Mouse (Mus musculus) MN1 (cell line): Measurements from ENCODE around the gene Gm21885.

ENCODE experiments used
- DNase-seq: peaks from one replicate; pipeline ENCODE4 v3.0.0-alpha.2; 2016; ENCODE audit warnings: low spot score

Gene Gm21885

DNA sequence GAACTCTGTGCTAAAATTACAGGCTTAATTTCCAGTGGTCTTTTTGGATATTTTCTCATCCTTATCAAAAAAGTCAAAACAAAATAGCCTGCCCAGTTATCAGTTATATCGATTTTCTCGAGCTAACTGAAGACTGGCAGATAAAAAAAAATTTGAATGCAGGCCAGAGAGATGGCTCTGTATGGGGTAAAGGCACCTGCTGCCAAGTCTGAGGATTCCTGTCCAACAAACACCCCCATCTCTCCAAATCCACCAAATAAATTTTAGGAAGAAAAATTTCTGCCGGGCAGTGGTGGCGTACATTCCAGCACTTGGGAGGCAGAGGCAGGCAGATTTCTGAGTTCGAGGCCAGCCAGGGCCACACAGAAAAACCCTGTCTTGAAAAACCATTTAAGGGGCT lies 36.4 kb downstream of the Gm21885 start:
- DNase-seq, result no peak

DNA sequence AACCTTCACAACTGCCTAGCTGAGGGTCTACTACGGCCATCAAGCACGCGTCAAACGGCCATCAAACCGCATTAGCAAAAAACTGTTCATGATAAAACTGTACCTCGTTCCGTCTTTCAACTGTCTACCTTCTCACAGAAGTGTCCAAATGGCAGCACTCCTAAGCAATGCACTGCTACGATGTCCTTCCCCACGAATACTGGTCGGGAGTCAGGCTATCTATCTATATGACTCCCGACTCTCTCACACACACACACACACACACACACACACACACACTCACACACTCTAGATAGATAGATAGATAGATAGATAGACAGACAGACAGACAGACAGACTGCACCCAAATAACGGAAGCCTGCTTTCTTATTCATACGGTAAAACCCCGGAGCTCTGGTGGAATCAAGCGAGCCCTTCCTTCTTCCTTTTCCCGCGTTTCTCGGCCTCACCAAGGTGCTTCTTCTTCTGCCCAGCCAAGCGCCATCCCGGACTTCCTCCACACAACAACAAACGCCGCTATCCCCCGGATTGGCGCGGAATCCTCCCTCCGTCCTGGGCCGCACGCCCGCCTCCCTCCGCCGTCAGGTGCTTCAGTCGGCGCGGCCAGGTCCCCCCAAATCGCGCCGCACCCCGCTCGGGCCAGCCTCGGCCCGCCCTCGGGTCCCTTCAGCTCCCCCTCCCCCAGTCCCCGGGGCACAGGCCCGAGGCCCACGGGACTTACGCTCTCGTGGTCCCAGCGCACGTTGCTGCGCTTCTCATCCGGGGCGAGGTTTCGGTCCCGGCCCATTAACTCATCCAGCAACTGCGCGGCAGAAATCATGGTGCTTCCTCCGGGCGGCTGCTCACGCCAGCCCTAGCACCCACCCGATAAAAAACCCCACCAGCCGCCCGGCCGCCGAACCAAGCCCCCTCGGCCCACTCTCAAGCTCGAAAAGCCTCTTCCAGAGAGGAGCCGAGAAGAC lies 39.6 kb downstream of the Gm21885 start:
- peak; percentile 30 for DNase-seq

DNA sequence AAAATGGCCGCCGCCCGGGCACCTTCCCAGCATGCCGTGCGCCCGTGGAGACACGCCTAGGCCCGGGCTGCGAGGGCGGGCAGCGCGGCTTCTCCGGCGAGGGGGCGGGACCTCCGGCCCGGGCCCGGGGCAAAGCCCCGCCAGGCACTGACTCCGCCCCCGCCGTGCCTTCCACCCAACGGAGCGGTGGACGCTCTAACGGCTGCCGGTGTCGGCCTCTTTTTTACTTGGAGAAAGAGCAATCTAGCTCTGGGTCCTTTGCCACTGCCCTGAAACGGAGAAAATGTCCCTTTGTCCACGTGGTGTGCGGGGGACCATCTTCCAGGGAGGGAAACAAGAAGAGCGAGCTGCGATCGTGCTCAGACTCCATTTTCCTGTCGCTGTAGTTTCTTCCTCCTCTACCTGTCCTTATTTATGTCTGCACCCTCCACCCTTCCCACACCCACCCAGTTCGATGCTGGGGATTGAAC lies 40.3 kb downstream of the Gm21885 start, which contains the start of gene Luc7l3:
TSS of gene Luc7l3 (minus strand) at position 58 of the 470 bp plus-strand sequence.
- peak; percentile 94 for DNase-seq

DNA sequence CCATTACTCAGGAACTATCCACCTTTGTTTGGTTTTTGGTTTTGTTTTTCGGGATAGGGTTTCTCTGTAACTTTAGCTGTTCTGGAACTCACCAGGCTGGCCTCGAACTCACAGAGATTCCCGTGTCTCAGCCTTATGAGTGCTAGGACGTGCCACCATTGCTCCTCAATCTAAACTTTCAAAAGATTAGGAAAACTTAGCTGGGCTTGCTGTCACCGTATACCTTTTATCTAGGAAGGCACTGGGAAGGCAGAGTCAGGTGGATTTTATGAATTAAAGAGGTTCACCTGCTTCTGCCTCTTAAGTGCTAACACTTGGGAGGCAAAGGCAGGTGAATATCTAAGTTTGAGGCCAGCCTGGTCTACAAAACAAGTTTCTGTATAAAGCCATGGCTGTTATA lies 41.0 kb downstream of the Gm21885 start:
- DNase-seq, result no peak

DNA sequence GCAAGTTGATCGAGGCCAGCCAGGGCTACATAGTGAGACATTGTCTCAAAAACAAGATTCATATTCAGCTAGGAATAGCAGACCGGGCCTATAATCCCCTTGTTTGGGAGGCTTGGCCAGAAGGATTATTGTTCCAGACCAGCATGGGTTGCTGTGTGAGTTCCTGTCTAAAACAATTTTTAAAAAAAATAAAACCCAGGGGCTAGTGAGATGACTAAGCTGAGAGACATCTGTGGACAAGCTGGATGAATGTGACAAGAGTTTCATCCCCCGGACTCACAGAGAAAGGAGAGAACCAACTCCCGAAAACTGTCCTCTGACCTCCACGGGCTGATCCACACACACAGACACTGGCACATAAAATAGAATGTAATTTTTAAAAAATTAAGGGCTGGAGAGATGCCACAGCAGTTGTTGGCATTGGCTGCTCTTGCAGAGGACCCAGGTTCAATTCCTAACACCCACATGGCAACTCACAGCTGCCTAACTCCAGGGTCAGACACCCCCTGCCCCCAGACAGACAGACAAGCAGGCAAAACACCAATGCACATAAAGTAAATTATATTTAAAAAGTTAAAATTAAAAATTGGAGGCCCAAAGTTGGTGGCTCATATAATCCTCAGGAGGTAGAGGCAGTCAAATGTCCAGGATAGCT lies 41.7 kb downstream of the Gm21885 start:
- DNase-seq, result no peak

DNA sequence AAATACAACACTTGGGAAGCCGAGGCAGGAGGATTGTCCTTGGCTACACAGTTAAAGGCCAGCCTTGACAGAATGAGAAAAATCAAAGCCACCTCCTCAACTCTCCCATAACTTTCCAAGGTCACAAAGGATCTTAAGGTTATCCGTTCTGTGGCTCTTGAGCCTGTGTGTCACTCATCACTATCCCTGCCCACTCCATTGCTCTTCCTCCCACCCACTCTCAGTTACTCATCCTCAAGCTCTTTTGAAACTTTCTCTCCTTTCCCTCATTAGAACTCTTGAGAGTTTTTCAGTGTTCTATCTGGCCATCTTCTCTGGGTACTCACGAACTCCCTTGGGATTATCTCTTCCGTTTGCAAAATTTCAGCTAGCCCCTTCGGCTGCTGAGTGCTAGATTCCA lies 42.9 kb downstream of the Gm21885 start:
- no peak for DNase-seq

DNA sequence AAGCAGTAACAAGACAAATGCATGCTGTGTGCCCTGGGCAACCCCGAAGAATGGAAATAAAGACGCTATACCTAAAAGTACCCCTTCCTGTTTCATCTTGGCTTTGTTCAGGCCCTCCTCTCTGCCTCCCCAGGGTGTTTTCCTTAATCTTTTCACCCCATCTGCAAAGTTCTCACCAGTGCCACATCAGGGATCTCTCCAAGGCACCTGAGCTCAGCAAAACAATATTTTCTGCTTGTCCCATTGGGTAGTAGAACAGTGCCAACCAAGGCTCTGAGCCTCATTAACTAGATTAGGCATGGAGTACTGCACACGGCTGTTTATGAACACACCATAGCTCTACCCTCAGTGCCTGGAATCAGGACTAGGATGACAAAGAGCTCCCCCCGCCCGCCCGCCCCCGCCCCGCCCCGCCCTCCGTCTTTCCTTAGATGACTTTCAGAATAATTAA lies 45.3 kb downstream of the Gm21885 start:
- DNase-seq, result peak; percentile 61

DNA sequence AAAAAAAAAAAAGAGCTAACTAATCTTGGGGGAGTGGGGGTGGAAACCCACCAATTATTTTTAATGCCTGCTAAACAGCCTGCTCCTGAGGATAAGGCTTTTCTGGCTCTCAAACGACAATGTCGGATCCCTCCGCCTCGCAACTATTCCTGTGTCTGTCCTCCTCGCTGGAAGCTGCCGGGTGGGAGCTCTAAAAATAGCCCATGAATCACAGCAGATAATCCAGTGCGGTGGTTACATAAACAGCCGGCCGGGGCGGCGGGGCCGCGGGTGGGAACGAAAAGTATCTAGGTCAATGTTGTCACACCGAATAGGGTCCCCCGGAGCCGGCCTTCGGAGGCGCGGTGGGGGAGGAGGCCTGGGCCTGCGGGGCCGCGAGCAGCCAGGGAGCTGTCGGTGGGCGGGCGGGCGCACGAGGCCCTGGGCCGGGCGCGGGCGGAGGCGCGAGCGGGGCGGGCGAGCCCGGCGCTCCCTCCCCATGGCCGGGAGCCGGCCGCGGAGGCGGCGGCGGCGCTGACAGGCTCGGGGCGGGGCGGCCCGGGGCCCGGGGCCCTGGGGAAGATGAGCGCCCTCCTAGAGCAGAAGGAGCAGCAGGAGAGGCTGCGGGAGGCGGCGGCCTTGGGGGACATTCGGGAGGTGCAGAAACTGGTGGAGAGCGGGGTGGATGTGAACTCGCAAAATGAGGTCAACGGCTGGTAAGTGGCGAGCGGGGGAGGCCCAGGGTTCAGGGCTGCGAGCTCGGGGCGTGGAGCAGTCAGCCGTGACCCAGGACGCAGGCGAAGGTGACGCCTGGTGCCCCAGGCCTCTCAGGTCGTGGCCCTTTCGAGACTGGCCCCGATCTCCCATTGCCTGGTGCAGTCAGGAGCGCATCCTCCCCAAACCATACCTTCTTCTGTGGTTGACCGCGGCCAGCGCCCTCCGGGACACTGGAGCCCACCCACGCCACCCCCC lies 46.3 kb downstream of the Gm21885 start, which contains the start of gene Ankrd40:
TSS of gene Ankrd40 (plus strand) at position 309 of the 951 bp plus-strand sequence.
- DNase-seq, result peak; percentile 97

DNA sequence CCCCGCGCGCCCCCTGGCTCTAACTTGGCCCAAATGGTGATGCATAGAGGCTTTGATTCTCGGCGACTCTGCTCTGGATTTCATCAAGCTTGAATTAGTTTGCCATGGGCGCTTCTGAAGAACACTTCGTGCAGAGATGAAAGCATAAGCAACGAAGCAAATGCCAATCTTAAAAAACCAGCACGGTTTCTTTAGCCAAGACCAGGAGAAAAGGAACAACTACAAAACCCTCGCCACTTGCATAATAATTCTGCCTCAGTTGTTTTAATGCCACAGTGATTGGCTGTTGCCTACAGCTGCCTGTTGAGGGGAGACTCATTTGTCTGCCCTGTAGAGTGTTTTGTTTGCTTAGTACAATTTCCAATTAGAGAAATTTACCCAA lies 47.0 kb downstream of the Gm21885 start:
- peak; percentile 58 for DNase-seq

DNA sequence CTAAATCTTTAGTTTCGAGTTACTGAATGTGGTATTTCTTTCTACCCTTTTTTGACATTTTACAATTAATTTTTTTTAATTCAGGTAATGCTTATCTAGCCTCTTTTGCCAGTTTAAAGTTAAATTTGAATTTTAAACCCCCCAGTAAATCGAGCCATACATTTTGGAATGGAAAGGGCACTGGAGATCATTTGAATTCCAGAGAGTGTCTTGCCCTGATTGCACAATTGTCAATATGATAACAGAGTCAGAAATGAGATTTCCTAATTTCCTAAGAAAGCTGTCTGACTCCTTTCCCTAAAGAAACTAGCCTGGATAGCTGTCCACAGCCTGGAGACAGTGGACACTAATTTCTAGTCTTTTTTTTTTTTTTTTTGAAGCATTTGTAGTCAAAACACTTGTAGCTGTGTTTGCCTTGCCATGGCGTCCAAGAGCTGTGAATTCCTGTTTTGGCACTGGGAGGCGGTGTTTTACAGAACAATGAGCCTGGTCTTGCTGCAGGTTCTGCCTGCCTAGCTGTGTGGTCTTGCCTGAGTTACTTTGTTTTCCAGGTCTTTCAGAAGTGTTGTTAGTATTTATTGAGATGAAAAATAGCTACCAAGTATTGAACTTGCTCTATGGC lies 47.7 kb downstream of the Gm21885 start:
- peak; percentile 74 for DNase-seq

DNA sequence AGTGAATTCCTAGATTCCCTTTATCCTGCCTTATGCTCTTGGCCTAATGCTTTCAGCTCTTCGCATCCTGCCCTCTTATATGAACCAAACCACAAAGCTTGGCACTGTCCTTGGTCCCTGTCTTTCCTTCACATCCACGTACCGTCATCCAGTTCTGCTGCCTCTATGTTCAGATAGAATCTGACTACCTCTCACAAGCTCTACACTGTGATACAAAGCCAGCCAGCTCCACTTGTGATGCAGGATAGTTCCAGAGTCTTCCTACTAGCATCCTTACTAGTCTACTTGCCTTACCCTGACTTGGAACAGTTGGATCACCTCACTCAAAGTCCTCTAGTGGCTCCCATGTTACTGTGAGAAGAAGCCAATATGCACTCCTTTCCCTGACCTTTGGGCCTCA lies 48.5 kb downstream of the Gm21885 start:
- DNase-seq, result no peak

DNA sequence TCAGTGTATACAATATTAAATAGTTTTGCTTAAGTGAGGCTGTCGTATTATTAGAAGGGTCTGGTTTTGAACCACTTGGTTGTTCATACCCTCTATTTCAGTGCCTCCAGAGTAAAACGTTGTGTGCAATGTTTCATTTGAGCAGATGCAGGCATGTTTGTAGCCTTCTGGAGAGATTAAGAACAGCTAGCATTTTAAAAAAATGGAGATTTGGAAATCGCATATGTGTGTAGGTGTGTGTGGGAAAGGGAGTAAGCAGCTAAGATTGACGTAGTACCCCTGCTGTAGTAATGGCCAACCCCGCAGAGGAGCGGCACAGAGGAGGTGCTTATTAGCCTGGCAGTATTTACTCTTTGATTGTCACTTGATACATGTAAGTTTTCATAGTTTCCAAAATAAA lies 51.1 kb downstream of the Gm21885 start:
- DNase-seq, result no peak

DNA sequence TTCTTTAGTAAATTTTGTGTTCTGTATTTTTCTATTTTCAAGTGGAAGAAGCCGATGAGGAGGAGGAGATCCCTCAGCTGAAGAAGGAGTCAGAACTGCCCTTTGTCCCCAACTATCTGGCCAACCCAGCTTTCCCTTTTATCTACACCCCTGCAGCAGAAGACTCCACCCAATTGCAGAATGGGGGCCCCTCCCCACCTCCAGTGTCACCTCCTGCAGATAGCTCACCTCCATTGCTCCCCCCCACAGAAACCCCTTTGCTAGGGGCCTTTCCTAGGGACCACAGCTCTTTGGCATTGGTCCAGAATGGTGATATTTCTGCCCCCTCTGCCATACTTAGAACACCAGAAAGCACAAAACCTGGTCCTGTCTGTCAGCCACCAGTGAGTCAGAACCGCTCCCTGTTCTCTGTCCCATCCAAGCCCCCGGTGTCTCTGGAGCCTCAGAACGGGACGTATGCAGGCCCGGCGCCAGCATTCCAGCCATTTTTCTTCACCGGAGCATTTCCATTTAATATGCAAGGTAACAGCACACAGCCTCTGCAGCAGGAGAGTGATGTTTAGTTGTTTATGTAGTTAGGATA lies 52.8 kb downstream of the Gm21885 start:
- DNase-seq, result no peak
